Mouse (Mus musculus) stomach, embryonic 14.5 days (tissue): ENCODE measurements at regions not wholly inside any gene's neighbourhood (a gene's known extent, or its start where the extent isn't known, plus 50 kb on each side); places are given as distances from the start of the nearest gene placed in this dataset.

Experiments
- ATAC-seq: fragments of 200-750 bp; cut with Nextera tagmentation; 2 replicates; pipeline ENCODE4 v1.8.0; 2017; ENCODE audit warnings: low read depth, moderate TSS enrichment; ENCODE audit not compliant: insufficient number of reproducible peaks, insufficient read depth, low FRiP score
- H3K27ac ChIP-seq: fragments of 300-500 bp; sonication (generic); 2 replicates; pipeline ENCODE4 v1.5.1; 2014; ENCODE audit warnings: mild to moderate bottlenecking, low read length, moderate library complexity, mixed read lengths
- H3K27me3 ChIP-seq: fragments of 300-500 bp; sonication (generic); 2 replicates; pipeline ENCODE4 v1.6.1; 2014; ENCODE audit warnings: low read length, control low read depth, mixed read lengths; ENCODE audit not compliant: control insufficient read depth, insufficient read depth
- H3K36me3 ChIP-seq: fragments of 300-500 bp; sonication (generic); 2 replicates; pipeline ENCODE4 v1.6.1; 2014; ENCODE audit warnings: mild to moderate bottlenecking, control low read depth, low read length, moderate library complexity, mixed read lengths; ENCODE audit not compliant: control insufficient read depth, insufficient read depth
- H3K4me1 ChIP-seq: fragments of 300-500 bp; sonication (generic); 2 replicates; pipeline ENCODE4 v1.6.1; 2014; ENCODE audit warnings: low read length, control low read depth, mixed read lengths; ENCODE audit not compliant: control insufficient read depth, insufficient read depth
- H3K4me2 ChIP-seq: fragments of 300-500 bp; sonication (generic); replicated peaks from 2 replicates; pipeline ENCODE4 v1.6.1; 2014; ENCODE audit warnings: low read depth, low read length, control low read depth
- H3K4me3 ChIP-seq: fragments of 300-500 bp; sonication (generic); 2 replicates; pipeline ENCODE4 v1.5.1; 2014; ENCODE audit warnings: low read depth, low read length, control low read depth
- H3K9ac ChIP-seq: fragments of 300-500 bp; sonication (generic); replicated peaks from 2 replicates; pipeline ENCODE4 v1.6.1; 2014; ENCODE audit warnings: low read depth, mild to moderate bottlenecking, control low read depth, low read length, moderate library complexity, mixed read lengths
- H3K9me3 ChIP-seq: fragments of 300-500 bp; sonication (generic); 2 replicates; pipeline ENCODE4 v1.6.1; 2016; ENCODE audit warnings: low read depth, low read length, control low read depth; ENCODE audit not compliant: control insufficient read depth
- WGBS: fragments of 180-500 bp; shearing (Covaris S2); extraction: QIAGEN DNeasy Blood & Tissue Kit; methylation state at CpG from one replicate; pipeline ENCODE4 v1.1.7; 2014; 5-methylcytosine and 5-hydroxymethylcytosine counted together

DNA sequence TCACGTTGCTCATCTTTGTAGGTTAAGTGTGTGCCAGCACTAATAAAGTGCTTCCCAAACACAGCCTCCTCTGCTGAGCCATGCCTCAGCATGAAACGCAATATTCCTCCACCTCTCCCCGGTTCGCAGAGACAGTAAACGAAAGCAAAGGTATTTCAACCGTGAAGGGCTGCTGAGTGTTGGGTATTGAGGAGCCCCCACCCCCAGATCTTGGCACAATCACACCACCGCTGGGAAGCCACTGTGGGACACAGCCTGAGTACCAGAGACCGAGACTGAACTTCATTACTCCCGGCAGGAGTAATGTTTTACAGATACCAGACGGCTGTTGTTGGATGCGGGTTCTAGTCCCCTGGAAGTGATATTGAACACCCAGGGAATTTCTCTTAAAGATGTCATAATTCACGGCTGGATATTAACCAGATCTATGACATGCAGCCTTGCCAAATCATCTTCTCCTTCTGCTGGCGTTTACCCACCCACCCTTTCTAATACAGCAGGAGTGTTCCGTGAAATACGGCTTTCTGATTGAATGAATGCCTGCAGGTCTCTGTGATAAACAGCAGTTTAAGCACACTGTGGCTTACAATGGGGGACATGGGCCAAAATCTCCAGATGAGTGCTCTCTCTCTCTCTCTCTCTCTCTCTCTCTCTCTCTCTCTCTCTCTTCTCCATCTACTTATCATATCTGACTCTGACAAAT lies 328.9 kb downstream of the Pax1 start:
- Histone ChIP-seq H3K4me2 (no peak overlapping the region), H3K27ac (no peak overlapping the region), H3K4me1 (no peaks in the 10 kb centered on the region), H3K9ac (no peak overlapping the region), H3K4me3 (no peak overlapping the region), H3K27me3 (no peaks in the 10 kb centered on the region), H3K9me3 (no peaks in the 10 kb centered on the region), H3K36me3 (no peaks in the 10 kb centered on the region)
- ATAC-seq = no peak
- WGBS = 58% methylated on average over 15 of the region's 15 CpGs

- no peak overlapping the region for H3K27ac ChIP-seq
- no peak overlapping the region for H3K4me3 ChIP-seq
- ATAC-seq = no peak
- H3K9ac ChIP-seq = no peak overlapping the region
- no peak overlapping the region for H3K4me2 ChIP-seq
- H3K4me1 ChIP-seq = no peaks in the 10 kb centered on the region
- H3K9me3 ChIP-seq = no peaks in the 10 kb centered on the region
- WGBS = 20% methylated on average over 6 of the region's 6 CpGs
- H3K27me3 ChIP-seq = no peaks in the 10 kb centered on the region
- H3K36me3 ChIP-seq = no peaks in the 10 kb centered on the region
These were observed 327.0 kb downstream of the Pax1 start for GRCm38 (mm10) chr2:147688742-147689141.

GRCm38 (mm10) chr2:147656667-147657066 lies 294.9 kb downstream of the Pax1 start:
- H3K9me3 ChIP-seq = no peaks in the 10 kb centered on the region
- no peak overlapping the region for H3K4me2 ChIP-seq
- no peak overlapping the region for H3K4me3 ChIP-seq
- ATAC-seq = no peak
- H3K4me1 ChIP-seq = no peaks in the 10 kb centered on the region
- 11% methylated on average over 1 of the region's 1 CpGs for WGBS
- H3K36me3 ChIP-seq = no peaks in the 10 kb centered on the region
- no peak overlapping the region for H3K9ac ChIP-seq
- H3K27ac ChIP-seq = no peak overlapping the region
- no peaks in the 10 kb centered on the region for H3K27me3 ChIP-seq

DNA sequence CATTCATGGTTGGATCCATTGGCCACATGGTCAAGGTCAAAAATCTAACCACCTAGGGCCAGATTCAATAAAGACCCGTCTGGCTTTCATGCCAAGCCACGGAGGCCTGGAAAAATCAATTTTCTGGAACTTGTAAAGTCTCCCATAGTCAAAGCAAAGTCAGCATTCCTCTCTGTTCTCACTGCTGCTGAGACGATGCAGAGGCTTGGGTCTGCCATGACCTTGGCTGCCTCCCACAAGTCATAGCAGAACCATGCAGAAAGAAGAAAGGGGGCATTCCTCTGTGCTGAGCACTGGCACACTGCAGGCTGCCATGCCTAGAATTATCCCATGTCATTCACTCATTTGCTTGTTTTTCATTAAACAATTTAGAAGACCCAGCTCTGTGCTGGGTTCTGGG lies 288.5 kb downstream of the Pax1 start:
- Histone ChIP-seq H3K9me3 (no peaks in the 10 kb centered on the region), H3K36me3 (no peaks in the 10 kb centered on the region), H3K9ac (no peak overlapping the region), H3K4me2 (no peak overlapping the region), H3K4me3 (no peak overlapping the region), H3K4me1 (no peaks in the 10 kb centered on the region), H3K27me3 (no peaks in the 10 kb centered on the region), H3K27ac (no peak overlapping the region)
- WGBS = 76% methylated on average over 3 of the region's 3 CpGs
- no peak for ATAC-seq

GRCm38 (mm10) chr2:147647972-147648371 lies 286.2 kb downstream of the Pax1 start:
- no peak overlapping the region for H3K4me3 ChIP-seq
- no peaks in the 10 kb centered on the region for H3K36me3 ChIP-seq
- no peak for ATAC-seq
- no peak overlapping the region for H3K27ac ChIP-seq
- no peaks in the 10 kb centered on the region for H3K9me3 ChIP-seq
- H3K4me1 ChIP-seq = no peaks in the 10 kb centered on the region
- no peak overlapping the region for H3K4me2 ChIP-seq
- no peaks in the 10 kb centered on the region for H3K27me3 ChIP-seq
- H3K9ac ChIP-seq = no peak overlapping the region
- 81% methylated on average over 8 of the region's 8 CpGs for WGBS

DNA sequence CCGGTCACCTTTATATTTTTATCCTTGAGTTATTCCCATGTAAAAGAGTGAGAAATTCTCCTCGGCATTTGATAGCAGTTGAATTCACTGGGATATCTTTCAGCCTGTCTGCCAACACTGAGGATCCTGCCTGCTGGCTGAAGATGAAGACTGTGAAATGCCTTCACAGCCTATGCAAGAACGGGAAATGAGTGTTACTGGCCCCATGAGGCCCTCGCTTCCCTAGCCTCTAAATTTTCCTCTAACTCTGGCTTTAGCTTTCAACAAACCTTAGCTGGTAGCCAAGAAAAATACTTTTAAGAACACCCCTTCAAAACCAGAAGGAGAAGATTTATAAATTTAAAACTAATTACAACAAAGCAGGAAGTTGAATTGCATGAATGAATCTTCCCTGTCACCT lies 285.8 kb downstream of the Pax1 start:
- no peak overlapping the region for H3K27ac ChIP-seq
- no peak overlapping the region for H3K9ac ChIP-seq
- no peaks in the 10 kb centered on the region for H3K4me1 ChIP-seq
- ATAC-seq = no peak
- H3K36me3 ChIP-seq = no peaks in the 10 kb centered on the region
- no peaks in the 10 kb centered on the region for H3K27me3 ChIP-seq
- no peak overlapping the region for H3K4me3 ChIP-seq
- no peak overlapping the region for H3K4me2 ChIP-seq
- 74% methylated on average over 4 of the region's 4 CpGs for WGBS
- no peaks in the 10 kb centered on the region for H3K9me3 ChIP-seq

GRCm38 (mm10) chr2:147637882-147638281 lies 276.2 kb downstream of the Pax1 start:
- ATAC-seq = no peak
- Histone ChIP-seq H3K4me1 (no peaks in the 10 kb centered on the region), H3K27ac (no peak overlapping the region), H3K27me3 (no peaks in the 10 kb centered on the region), H3K36me3 (no peaks in the 10 kb centered on the region), H3K9me3 (no peaks in the 10 kb centered on the region), H3K4me3 (no peak overlapping the region), H3K4me2 (no peak overlapping the region), H3K9ac (no peak overlapping the region)
- 54% methylated on average over 1 of the region's 1 CpGs for WGBS

GRCm38 (mm10) chr2:147632737-147633136 lies 271.0 kb downstream of the Pax1 start:
- no peaks in the 10 kb centered on the region for H3K4me1 ChIP-seq
- H3K36me3 ChIP-seq = no peaks in the 10 kb centered on the region
- H3K4me3 ChIP-seq = no peak overlapping the region
- no peak overlapping the region for H3K27ac ChIP-seq
- WGBS = 38% methylated on average over 6 of the region's 6 CpGs
- no peak overlapping the region for H3K9ac ChIP-seq
- no peaks in the 10 kb centered on the region for H3K27me3 ChIP-seq
- H3K4me2 ChIP-seq = no peak overlapping the region
- no peak for ATAC-seq
- no peaks in the 10 kb centered on the region for H3K9me3 ChIP-seq

- H3K9ac ChIP-seq = no peak overlapping the region
These were observed 268.0 kb downstream of the Pax1 start for GRCm38 (mm10) chr2:147629716-147630115.

More at GRCm38 (mm10) chr2:147629716-147630115, 268.0 kb downstream of the Pax1 start:
- H3K4me2 ChIP-seq = no peak overlapping the region
- H3K27ac ChIP-seq = no peak overlapping the region
- 70% methylated on average over 3 of the region's 3 CpGs for WGBS
- H3K4me3 ChIP-seq = no peak overlapping the region
- no peaks in the 10 kb centered on the region for H3K27me3 ChIP-seq
- no peaks in the 10 kb centered on the region for H3K9me3 ChIP-seq
- ATAC-seq = no peak
- no peaks in the 10 kb centered on the region for H3K36me3 ChIP-seq
- no peaks in the 10 kb centered on the region for H3K4me1 ChIP-seq
